Mouse (Mus musculus): Measurements from ENCODE around the gene F5.

- TF ChIP-seq CTCF (IDR thresholded peaks at IDR 0.05; ENCODE audit: borderline replicate concordance, insufficient read depth, low read length): no peak
- no peak for TF ChIP-seq POLR2A (IDR thresholded peaks at IDR 0.05; ENCODE audit: low read depth, low read length)
Observed at GRCm38 (mm10) chr1:164168818-164169217, 17.2 kb downstream of the F5 start.
